Comparison of ENCODE assay signal across 17 mouse cellular contexts in genomic region chr8:115362518-115362917, GRCm38 (mm10).
DNase-seq lines count a peak whose midpoint lies in the region; ATAC-seq and TF ChIP-seq lines count a peak whose summit lies in the region.
"Had no signal": no experiment of that assay in that cellular context is flagged by ENCODE, and none has a peak within 500 bp of the region (broad histone marks: within the 10 kb centered on the region; RNA-seq: fewer than 3 reads in every experiment).

No protein-coding gene starts in this region.

- H3K9ac ChIP-seq in kidney, postnatal 0 days (ENCODE audit: low read depth, low read length) = no peak overlapping the region
- no peak overlapping the region for H3K9ac ChIP-seq in limb, embryonic 11.5 days (ENCODE audit: low read length)
- H3K9ac ChIP-seq: lung, embryonic 14.5 days had no signal

- DNase-seq in adrenal gland, adult (ENCODE audit: inconsistent age in 2 of 2, low spot score in 1 of 2) = peak; percentile 10 to 39
- DNase-seq in adrenal gland, adult 8-10 months = no peak
- DNase-seq in kidney, postnatal 0 days (ENCODE audit: low spot score) = peak; percentile 37
- DNase-seq in kidney, adult 18-20 months = no peak
- DNase-seq in limb, embryonic 11.5 days (ENCODE audit: low spot score) = peak; percentile 46
- peak; percentile 42 for DNase-seq in yolk sac, embryonic 10.5 days (ENCODE audit: low spot score)
- DNase-seq in cerebellum, adult 9-10 months = no peak
- no peak for DNase-seq in gastrocnemius, adult 18-20 months (ENCODE audit: low spot score)
- DNase-seq: cerebellum, adult 11-12 months; gastrocnemius, adult 2 months; heart, postnatal 4 days; lung, embryonic 14.5 days; spleen, adult 18-20 months; thymus, postnatal 14 days had no signal

- no peaks in the 10 kb centered on the region for H3K36me3 ChIP-seq in kidney, postnatal 0 days (ENCODE audit: insufficient read depth, low read length)
- H3K36me3 ChIP-seq in limb, embryonic 11.5 days (ENCODE audit: control insufficient read depth, insufficient read depth, low read length) = no peaks in the 10 kb centered on the region

- no peaks in the 10 kb centered on the region for H3K27me3 ChIP-seq in kidney, postnatal 0 days (ENCODE audit: insufficient read depth, low read length)
- H3K27me3 ChIP-seq in limb, embryonic 11.5 days (ENCODE audit: control insufficient read depth, insufficient read depth, low read length) = no peaks in the 10 kb centered on the region

- H3K9me3 ChIP-seq in kidney, postnatal 0 days (replicated peaks; ENCODE audit: low read length) = no peaks in the 10 kb centered on the region
- no peaks in the 10 kb centered on the region for H3K9me3 ChIP-seq in limb, embryonic 11.5 days (ENCODE audit: control insufficient read depth, low read length)

- no peaks in the 10 kb centered on the region for H3K4me1 ChIP-seq in kidney, postnatal 0 days (replicated peaks; ENCODE audit: insufficient read depth, low read length)
- peaks cover 11% of the 10 kb centered on the region for H3K4me1 ChIP-seq in limb, embryonic 11.5 days (ENCODE audit: control insufficient read depth, insufficient read depth, low read length)

- ATAC-seq in kidney, postnatal 0 days (replicated peaks; ENCODE audit: low FRiP score, low read depth) = no peak
- peak; percentile 54; the same call in 1 of the 2 replicates for ATAC-seq in limb, embryonic 11.5 days (ENCODE audit: insufficient number of reproducible peaks, low FRiP score, low TSS enrichment, low read depth)
- ATAC-seq: forebrain, embryonic 14.5 days; inflammation-experienced regulatory T-cells, adult 6 months had no signal

- WGBS in kidney, postnatal 0 days = 7% methylated on average over 7 of the region's 7 CpGs
- WGBS in limb, embryonic 11.5 days = 8% methylated on average over 7 of the region's 7 CpGs

- TF ChIP-seq CTCF in kidney, postnatal 0 days (IDR thresholded peaks at IDR 0.05; ENCODE audit: low read depth) = no peak

- H3K27ac ChIP-seq in kidney, postnatal 0 days = no peak overlapping the region
- no peak overlapping the region for H3K27ac ChIP-seq in limb, embryonic 11.5 days (replicated peaks; ENCODE audit: low read depth, low read length)
- H3K27ac ChIP-seq: gastrocnemius, adult 2 months had no signal

- H3K4me2 ChIP-seq in kidney, postnatal 0 days (ENCODE audit: low read length) = no peak overlapping the region
- H3K4me2 ChIP-seq in limb, embryonic 11.5 days (ENCODE audit: low read depth, severe bottlenecking) = 0 out of 2 replicates have a peak overlapping the region, but pooled peaks have one; percentile 11
- H3K4me2 ChIP-seq: liver, embryonic 11.5 days; lung, embryonic 14.5 days had no signal

- no peak overlapping the region for H3K4me3 ChIP-seq in kidney, postnatal 0 days (replicated peaks; ENCODE audit: low read depth, low read length)
- no peak overlapping the region for H3K4me3 ChIP-seq in limb, embryonic 11.5 days (ENCODE audit: low read depth, low read length)
- H3K4me3 ChIP-seq: gastrocnemius, adult 2 months had no signal

Comparison
In these comparisons a context has a peak if more than half of its experiments do, and no peak if none do; other contexts are left out.
1. DNase-seq: peak in adrenal gland, adult (2 of 2), kidney, postnatal 0 days (single experiment), limb, embryonic 11.5 days (single experiment) and yolk sac, embryonic 10.5 days (single experiment); none in adrenal gland, adult 8-10 months (single experiment), kidney, adult 18-20 months (single experiment), cerebellum, adult 9-10 months (single experiment) and gastrocnemius, adult 18-20 months (single experiment).